Mouse (Mus musculus) bone marrow macrophage, adult 2 months (primary cell): ENCODE measurements around the gene Tppp2. TPM values are rescaled to one million over a fixed set of nuclear protein-coding genes. Genes with fewer than 3 reads are reported as not detected.

Experiments
- H3K27ac ChIP-seq: 2 replicates; pipeline ENCODE4 v1.5.1; 2012; ENCODE audit warnings: low read depth, low read length; ENCODE audit not compliant: insufficient read depth
- H3K4me1 ChIP-seq: 2 replicates; pipeline ENCODE4 v1.6.1; 2012; ENCODE audit warnings: low read length; ENCODE audit not compliant: control insufficient read depth, insufficient read depth
- H3K4me3 ChIP-seq: 2 replicates; pipeline ENCODE4 v1.5.1; 2012; ENCODE audit warnings: mild to moderate bottlenecking, low read length, moderate library complexity; ENCODE audit not compliant: insufficient read depth
- CTCF ChIP-seq: IDR thresholded peaks from 2 replicates; pipeline ENCODE4 v1.5.1; 2012; ENCODE audit warnings: low read depth, mild to moderate bottlenecking, low read length, moderate library complexity
- POLR2A ChIP-seq: IDR thresholded peaks from 2 replicates; pipeline ENCODE4 v1.6.1; 2012; ENCODE audit warnings: mild to moderate bottlenecking, low read depth, low read length, borderline replicate concordance
- polyA plus RNA-seq: library from polyadenylated mRNA; stranded (reverse); fragments of >200 nt; gene quantifications from 2 replicates; pipeline ENCODE4 v1.2.4, GENCODE M21; 2012; ENCODE audit not compliant: missing spikeins, insufficient read depth, insufficient read length

Tppp2 gene
- polyA plus RNA-seq, 1 experiment: not detected

- Histone ChIP-seq H3K4me3 (no peak overlapping the region), H3K27ac (no peak overlapping the region), H3K4me1 (peaks cover 25% of the 10 kb centered on the region)
- TF ChIP-seq POLR2A (no peak), CTCF (no peak)
Observed at GRCm38 (mm10) chr14:51911301-51911700, 6.9 kb upstream of the Tppp2 start.

DNA sequence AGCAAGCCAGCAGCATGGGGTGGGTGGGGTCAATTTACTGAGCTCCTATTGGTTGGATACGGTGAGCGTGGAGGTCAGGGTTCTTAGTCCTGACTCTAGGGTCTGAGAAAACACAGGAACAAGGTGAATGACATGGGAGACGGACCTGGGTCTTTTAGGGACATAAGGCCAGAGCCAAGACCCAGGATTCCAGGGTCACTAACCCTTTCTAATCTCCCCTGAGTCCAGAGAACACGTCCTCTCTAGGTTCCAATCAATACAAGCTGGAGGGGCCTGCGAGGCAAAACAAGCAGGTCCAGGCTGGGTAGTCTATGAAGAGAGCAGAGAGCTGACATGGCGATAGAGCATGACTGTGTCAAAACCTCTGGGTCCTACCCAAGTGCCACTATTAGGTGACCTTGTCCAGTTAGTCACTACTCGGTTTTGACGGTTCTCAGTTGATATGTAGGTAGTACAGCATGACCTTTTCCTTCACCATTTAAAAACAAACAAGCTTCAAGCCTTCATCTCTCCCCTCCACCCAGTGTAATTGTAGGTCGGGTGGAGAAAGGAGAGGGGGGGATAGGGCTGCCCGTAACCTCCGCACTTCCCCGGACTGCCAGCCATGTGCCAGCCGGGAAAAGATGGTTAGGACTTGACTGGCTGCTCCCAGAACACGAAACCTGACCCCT lies 5.7 kb upstream of the Tppp2 start:
- peaks cover 18% of the 10 kb centered on the region for H3K4me1 ChIP-seq
- peak overlapping the region; percentile 49 for H3K4me3 ChIP-seq
- TF ChIP-seq POLR2A (no peak), CTCF (no peak)
- no peak overlapping the region for H3K27ac ChIP-seq

GRCm38 (mm10) chr14:51913062-51913959 lies 4.9 kb upstream of the Tppp2 start:
- peaks cover 16% of the 10 kb centered on the region for H3K4me1 ChIP-seq
- TF ChIP-seq CTCF: no peak
- no peak for TF ChIP-seq POLR2A
- no peak overlapping the region for H3K27ac ChIP-seq
- H3K4me3 ChIP-seq: peak overlapping the region; percentile 49

DNA sequence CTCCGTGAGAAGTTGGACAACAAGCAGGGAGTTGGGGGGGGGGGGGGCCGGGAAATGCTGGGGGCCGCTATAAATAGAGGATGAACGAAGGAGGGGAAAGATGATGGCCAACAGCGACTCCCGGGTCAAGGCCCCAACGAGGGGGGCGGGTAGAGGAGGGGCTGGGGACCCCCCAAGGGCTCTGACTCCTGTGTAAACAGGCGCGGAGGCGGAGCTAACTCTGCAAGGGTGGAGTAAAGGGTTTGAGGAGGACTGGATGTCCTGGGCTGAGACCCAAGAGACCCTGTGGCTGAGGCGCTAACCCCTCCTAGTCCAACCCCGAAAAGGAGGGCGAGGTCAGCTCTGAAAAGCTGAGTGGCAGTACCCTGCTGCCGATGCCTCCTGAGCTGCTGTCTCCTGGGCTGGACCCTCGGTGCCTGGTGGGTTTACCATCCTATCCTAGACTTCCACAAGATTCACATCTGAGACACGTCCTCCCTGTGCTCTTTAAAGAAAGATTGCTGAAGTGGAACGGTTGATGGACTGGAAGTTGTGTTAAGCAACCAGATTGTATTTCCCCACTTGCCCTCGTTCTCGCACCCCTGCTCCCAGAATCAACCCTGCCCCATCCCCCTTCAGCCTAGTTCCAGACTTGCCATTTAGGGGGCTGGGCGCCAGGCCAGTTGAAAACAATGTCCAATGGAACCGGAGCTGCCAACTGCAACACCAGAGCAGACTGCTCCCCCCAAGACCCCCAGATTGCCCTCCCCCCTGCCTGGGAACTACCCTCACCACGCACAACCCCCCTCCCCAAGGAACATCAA lies 4.1 kb upstream of the Tppp2 start, which contains the start of gene Ndrg2:
Ndrg2 (minus strand) TSS at position 199 of the 803 bp plus-strand sequence.
- Histone ChIP-seq H3K27ac (no peak within 1 kb of the TSS), H3K4me1 (peaks cover 16% of the 10 kb centered on the region), H3K4me3 (peak within 1 kb of the TSS; percentile 49)
- no peak for TF ChIP-seq CTCF
- TF ChIP-seq POLR2A: no peak

GRCm38 (mm10) chr14:51915030-51915429 lies 3.2 kb upstream of the Tppp2 start:
- H3K27ac ChIP-seq: no peak overlapping the region
- TF ChIP-seq CTCF (no peak), POLR2A (no peak)
- no peak overlapping the region for H3K4me3 ChIP-seq
- H3K4me1 ChIP-seq: peaks cover 14% of the 10 kb centered on the region

DNA sequence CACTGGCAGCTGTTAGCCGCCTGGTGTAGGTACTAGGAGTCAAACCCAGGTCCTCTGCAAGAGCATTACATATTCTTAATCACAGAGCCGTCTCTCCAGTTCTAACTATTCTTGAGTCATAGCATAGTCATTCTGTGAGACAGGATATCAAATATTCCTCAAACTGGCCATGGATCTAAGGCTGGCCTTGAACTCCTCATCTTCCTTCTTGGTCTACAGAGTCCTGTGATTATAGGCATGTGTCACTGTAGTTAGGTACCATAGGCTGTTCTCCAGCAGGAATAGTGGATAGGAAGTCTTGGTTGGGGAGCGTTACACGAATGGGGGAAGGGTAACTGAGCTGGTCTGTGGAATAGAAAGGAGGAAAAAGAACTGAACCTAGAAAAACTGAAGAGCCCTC lies 1.7 kb upstream of the Tppp2 start:
- Histone ChIP-seq H3K27ac (no peak overlapping the region), H3K4me1 (peaks cover 14% of the 10 kb centered on the region), H3K4me3 (no peak overlapping the region)
- TF ChIP-seq CTCF (no peak), POLR2A (no peak)

GRCm38 (mm10) chr14:51918966-51919365 lies 741 bp downstream of the Tppp2 start:
- TF ChIP-seq CTCF: no peak
- no peak for TF ChIP-seq POLR2A
- no peak overlapping the region for H3K4me3 ChIP-seq
- H3K27ac ChIP-seq: no peak overlapping the region
- peaks cover 14% of the 10 kb centered on the region for H3K4me1 ChIP-seq

GRCm38 (mm10) chr14:51921759-51922570 lies 3.7 kb downstream of the Tppp2 start:
- Histone ChIP-seq H3K4me3 (no peak overlapping the region), H3K4me1 (no peaks in the 10 kb centered on the region), H3K27ac (no peak overlapping the region)
- TF ChIP-seq POLR2A (no peak), CTCF (no peak)

- H3K27ac ChIP-seq: no peak within 1 kb of the TSS
- no peak for TF ChIP-seq POLR2A
- H3K4me3 ChIP-seq: no peak within 1 kb of the TSS
- H3K4me1 ChIP-seq: no peaks in the 10 kb centered on the region
Observed at GRCm38 (mm10) chr14:51922571-51922865, 4.3 kb downstream of the Tppp2 start, which contains the start of gene Rnase13. TSS of gene Rnase13 (minus strand) at chr14:51922773.
